Mouse (Mus musculus) bone marrow macrophage, adult 2 months (primary cell): Measurements from ENCODE around the gene Fes. TPM values are rescaled to one million over a fixed set of nuclear protein-coding genes. Genes with fewer than 3 reads are reported as not detected.

Experiments
- H3K27ac ChIP-seq: 2 replicates; pipeline ENCODE4 v1.5.1; 2012; ENCODE audit warnings: low read depth, low read length; ENCODE audit not compliant: insufficient read depth
- H3K4me1 ChIP-seq: 2 replicates; pipeline ENCODE4 v1.6.1; 2012; ENCODE audit warnings: low read length; ENCODE audit not compliant: control insufficient read depth, insufficient read depth
- H3K4me3 ChIP-seq: 2 replicates; pipeline ENCODE4 v1.5.1; 2012; ENCODE audit warnings: mild to moderate bottlenecking, low read length, moderate library complexity; ENCODE audit not compliant: insufficient read depth
- CTCF ChIP-seq: IDR thresholded peaks from 2 replicates; pipeline ENCODE4 v1.5.1; 2012; ENCODE audit warnings: low read depth, mild to moderate bottlenecking, low read length, moderate library complexity
- POLR2A ChIP-seq: IDR thresholded peaks from 2 replicates; pipeline ENCODE4 v1.6.1; 2012; ENCODE audit warnings: mild to moderate bottlenecking, low read depth, low read length, borderline replicate concordance
- polyA plus RNA-seq: library from polyadenylated mRNA; stranded (reverse); fragments of >200 nt; gene quantifications from 2 replicates; pipeline ENCODE4 v1.2.4, GENCODE M21; 2012; ENCODE audit not compliant: missing spikeins, insufficient read depth, insufficient read length

Fes gene
- polyA plus RNA-seq, 1 experiment, result 238 TPM

DNA sequence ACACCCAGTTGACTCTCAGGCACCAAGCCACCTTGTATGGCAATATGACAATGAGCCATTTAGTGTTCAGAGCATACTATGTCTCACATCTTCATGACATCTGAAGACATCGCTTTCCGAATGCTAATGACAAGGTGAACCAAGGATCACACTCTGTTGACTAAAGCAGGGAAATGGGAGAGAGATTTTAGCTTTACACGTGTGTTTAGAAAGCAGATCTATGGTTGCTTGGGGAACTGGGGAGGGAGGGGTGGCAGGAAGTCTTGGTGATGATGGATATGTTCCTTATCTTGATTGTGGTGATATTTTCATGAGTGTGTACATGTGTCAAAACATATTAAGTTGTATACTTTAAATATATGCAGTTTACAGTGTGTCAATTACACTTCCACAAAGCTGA lies 18.4 kb upstream of the Fes start:
- no peak overlapping the region for H3K4me3 ChIP-seq

DNA sequence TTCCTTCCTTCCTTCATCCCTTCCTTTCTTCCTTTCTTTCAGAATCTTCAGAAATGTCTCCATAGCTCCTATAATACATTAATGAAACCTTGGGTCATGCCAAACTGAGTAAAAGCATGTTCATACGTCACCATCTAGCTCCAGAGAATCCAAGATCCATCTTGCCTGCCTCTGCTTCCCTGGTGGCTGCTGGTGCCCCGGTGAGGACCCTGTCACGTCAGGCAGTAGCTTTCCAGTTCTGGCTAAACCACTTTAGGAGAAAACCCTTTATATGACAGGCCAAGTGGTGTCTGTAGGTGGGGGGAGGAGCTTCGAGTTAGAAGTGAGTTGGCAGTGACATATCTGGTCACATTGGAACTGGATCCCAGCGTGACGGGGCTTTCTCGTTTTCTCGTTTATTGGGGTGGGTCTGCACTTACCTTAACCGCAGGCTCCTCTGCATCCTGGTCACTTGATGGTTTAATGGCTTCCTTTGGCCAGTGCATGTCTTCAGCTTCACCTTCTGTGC lies 17.5 kb upstream of the Fes start, which contains the start of gene Furin:
Furin (minus strand) TSS at position 249 of the 508 bp plus-strand sequence.
- H3K4me3 ChIP-seq, result peak within 1 kb of the TSS; percentile 45
- peaks cover 34% of the 10 kb centered on the region for H3K4me1 ChIP-seq
- H3K27ac ChIP-seq, result peak within 1 kb of the TSS; percentile 90
- TF ChIP-seq POLR2A, result no peak
- no peak for TF ChIP-seq CTCF

More for the DNA sequence above, 18.4 kb upstream of the Fes start:
- H3K4me1 ChIP-seq, result peaks cover 25% of the 10 kb centered on the region
- no peak overlapping the region for H3K27ac ChIP-seq
- TF ChIP-seq POLR2A (no peak), CTCF (no peak)

GRCm38 (mm10) chr7:80404101-80404894 lies 16.6 kb upstream of the Fes start:
- Histone ChIP-seq H3K4me1 (peaks cover 41% of the 10 kb centered on the region), H3K4me3 (peak overlapping the region; percentile 45), H3K27ac (peak overlapping the region; percentile 90)
- TF ChIP-seq CTCF (no peak), POLR2A (no peak)

DNA sequence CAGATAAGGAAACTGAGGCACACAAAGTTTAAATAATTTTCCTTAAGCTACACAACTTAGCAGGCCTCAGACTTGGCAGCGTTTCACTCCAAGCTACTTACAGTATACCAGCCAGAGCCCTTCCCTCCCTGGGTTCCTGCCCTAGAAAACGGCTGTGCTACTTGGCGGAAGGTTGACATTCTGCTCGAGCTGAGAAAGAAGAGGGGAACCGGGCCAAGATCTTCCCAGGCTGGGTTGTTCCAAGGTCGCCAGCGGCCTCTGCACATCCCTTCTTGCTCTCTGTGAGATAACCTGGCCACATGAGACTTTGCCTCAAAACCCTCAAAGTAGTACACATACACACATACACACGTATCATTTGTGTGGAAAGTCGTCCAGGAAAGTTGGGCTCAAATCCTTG lies 15.8 kb upstream of the Fes start:
- H3K4me3 ChIP-seq, result peak overlapping the region; percentile 2; the same call in 1 of the 2 replicates
- peaks cover 45% of the 10 kb centered on the region for H3K4me1 ChIP-seq
- TF ChIP-seq CTCF (no peak), POLR2A (no peak)
- H3K27ac ChIP-seq, result peak overlapping the region; percentile 90

GRCm38 (mm10) chr7:80402651-80403321 lies 15.0 kb upstream of the Fes start:
- TF ChIP-seq POLR2A (no peak), CTCF (no peak)
- peak overlapping the region; percentile 76 for H3K4me3 ChIP-seq
- H3K4me1 ChIP-seq, result peaks cover 45% of the 10 kb centered on the region
- H3K27ac ChIP-seq, result peak overlapping the region; percentile 90

- Histone ChIP-seq H3K4me1 (peaks cover 45% of the 10 kb centered on the region), H3K4me3 (peak overlapping the region; percentile 76), H3K27ac (peak overlapping the region; percentile 45)
- TF ChIP-seq POLR2A (no peak), CTCF (no peak)
These were observed 14.3 kb upstream of the Fes start for GRCm38 (mm10) chr7:80401860-80402641.

- peak overlapping the region; percentile 45; the same call in 1 of the 2 replicates for H3K27ac ChIP-seq
- peaks cover 43% of the 10 kb centered on the region for H3K4me1 ChIP-seq
- TF ChIP-seq POLR2A (no peak), CTCF (no peak)
- H3K4me3 ChIP-seq, result peak overlapping the region; percentile 76
These were observed 13.5 kb upstream of the Fes start for GRCm38 (mm10) chr7:80401041-80401859.

- no peak for TF ChIP-seq CTCF
- no peak for TF ChIP-seq POLR2A
- Histone ChIP-seq H3K27ac (no peak overlapping the region), H3K4me1 (peaks cover 36% of the 10 kb centered on the region), H3K4me3 (peak overlapping the region; percentile 76)
These were observed 12.8 kb upstream of the Fes start for GRCm38 (mm10) chr7:80400571-80400970.

- Histone ChIP-seq H3K4me1 (peaks cover 32% of the 10 kb centered on the region), H3K4me3 (no peak overlapping the region), H3K27ac (no peak overlapping the region)
- TF ChIP-seq POLR2A, result no peak
- TF ChIP-seq CTCF, result no peak
These were observed 12.4 kb upstream of the Fes start for GRCm38 (mm10) chr7:80400099-80400498.
